Comparison of ENCODE assay signal across 8 mouse cellular contexts in the genomic region with DNA sequence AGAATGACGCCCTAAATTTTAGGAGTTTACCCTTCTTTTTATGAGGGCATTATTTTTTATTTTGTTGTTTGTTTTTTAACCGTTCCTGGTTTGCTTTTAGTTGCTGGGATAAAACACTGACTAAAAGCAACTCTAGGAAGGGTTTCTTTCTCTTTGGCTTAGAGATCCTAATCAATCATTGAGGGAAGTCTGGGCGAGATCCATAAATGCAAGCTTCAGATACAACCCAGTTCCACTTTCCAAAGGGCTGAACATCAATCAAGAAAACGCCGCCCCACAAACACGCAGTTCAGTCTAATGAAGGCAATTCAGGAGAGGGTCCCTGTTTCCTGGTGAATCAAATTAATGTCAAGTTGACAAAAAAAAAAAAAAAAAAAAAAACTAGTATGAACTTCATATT. TPM values are rescaled to one million over a fixed set of nuclear protein-coding genes. Genes with fewer than 3 reads are reported as not detected.
DNase-seq lines count a peak whose midpoint lies in the region; ATAC-seq and TF ChIP-seq lines count a peak whose summit lies in the region.

No protein-coding gene starts in this region.

- H3K27ac ChIP-seq in gastrocnemius, adult 2 months, result peak overlapping the region; percentile 92
- no peak overlapping the region for H3K27ac ChIP-seq in forebrain, embryonic 14.5 days (ENCODE audit: low read depth, low read length)
- no peak overlapping the region for H3K27ac ChIP-seq in liver, embryonic 15.5 days (replicated peaks)

- no peak for TF ChIP-seq CTCF in gastrocnemius, adult 2 months (IDR thresholded peaks at IDR 0.05)

- peaks cover 26% of the 10 kb centered on the region for H3K36me3 ChIP-seq in forebrain, embryonic 14.5 days (ENCODE audit: control insufficient read depth, insufficient read depth, low read length)
- peaks cover 18% of the 10 kb centered on the region for H3K36me3 ChIP-seq in liver, embryonic 15.5 days (replicated peaks)

- DNase-seq in gastrocnemius, adult 2 months, result no peak
- DNase-seq in gastrocnemius, postnatal 14 days, result no peak
- peak; percentile 7 for DNase-seq in A20 (ENCODE audit: low read depth, low spot score)
- peak; percentile 4 for DNase-seq in forebrain, embryonic 14.5 days (ENCODE audit: low spot score)
- DNase-seq in left cerebral cortex, postnatal 36 days (ENCODE audit: low spot score in 2 of 2), result no peak
- DNase-seq in testis, postnatal 14 days (ENCODE audit: low spot score), result no peak
- DNase-seq in gastrocnemius, adult 8-10 months (ENCODE audit: low spot score in 2 of 2), result no peak

- 31% methylated on average over 6 of the region's 6 CpGs for WGBS in forebrain, embryonic 14.5 days
- WGBS in liver, embryonic 15.5 days (ENCODE audit: insufficient replicate concordance), result 17% methylated on average over 6 of the region's 6 CpGs

- intact Hi-C loops in gastrocnemius, adult 2 months (cut with DNase I), result no loop called here
- intact Hi-C loops in gastrocnemius, postnatal 14 days (cut with DNase I; ENCODE audit: low total_unique reads), result no loop called here
- intact Hi-C loops in left cerebral cortex, postnatal 36 days (cut with DNase I), result loop anchor here (5.0 to 10.0 kb wide), 2 partner anchors 54 to 116 kb away; a partner anchor contains a TSS

- ATAC-seq in forebrain, embryonic 14.5 days, result no peak
- ATAC-seq in liver, embryonic 15.5 days (ENCODE audit: insufficient read depth), result no peak

- peak overlapping the region; percentile 89 for H3K4me3 ChIP-seq in gastrocnemius, adult 2 months
- peak overlapping the region; percentile 62 for H3K4me3 ChIP-seq in forebrain, embryonic 14.5 days (ENCODE audit: low read depth, low read length)
- peak overlapping the region; percentile 77 for H3K4me3 ChIP-seq in liver, embryonic 15.5 days (replicated peaks)

- no peaks in the 10 kb centered on the region for H3K4me1 ChIP-seq in forebrain, embryonic 14.5 days (ENCODE audit: control insufficient read depth, insufficient read depth, low read length)
- peaks cover 23% of the 10 kb centered on the region for H3K4me1 ChIP-seq in liver, embryonic 15.5 days (replicated peaks)

- H3K9ac ChIP-seq in forebrain, embryonic 14.5 days (ENCODE audit: low read length), result peak overlapping the region; percentile 77; the same call in 1 of the 2 replicates
- no peak overlapping the region for H3K9ac ChIP-seq in liver, embryonic 15.5 days

- H3K9me3 ChIP-seq in forebrain, embryonic 14.5 days (replicated peaks; ENCODE audit: control insufficient read depth, low read length), result no peaks in the 10 kb centered on the region
- H3K9me3 ChIP-seq in liver, embryonic 15.5 days (replicated peaks), result no peaks in the 10 kb centered on the region

- H3K4me2 ChIP-seq in forebrain, embryonic 14.5 days (ENCODE audit: low read length), result peak overlapping the region; percentile 48
- H3K4me2 ChIP-seq in liver, embryonic 15.5 days, result peak overlapping the region; percentile 86

- no peaks in the 10 kb centered on the region for H3K27me3 ChIP-seq in forebrain, embryonic 14.5 days (replicated peaks; ENCODE audit: control insufficient read depth, insufficient read depth, low read length)
- no peaks in the 10 kb centered on the region for H3K27me3 ChIP-seq in liver, embryonic 15.5 days

RNA-seq across cellular contexts. Expression of a gene that starts 0.7 kb away (rescaled TPM):
- 10 to 100 TPM; 12.3 to 22.2 TPM for total RNA-seq in gastrocnemius, adult 2 months (2021)
- total RNA-seq in gastrocnemius, postnatal 14 days (2021), result 10 to 100 TPM; 14.3 to 16.7 TPM
- 18.0 and 18.6 TPM in 2 replicates for polyA plus RNA-seq in forebrain, embryonic 14.5 days (2014; fragmentation: Nextera tagmentation; extraction: Ambion mirVana)
- polyA plus RNA-seq in liver, embryonic 15.5 days (2015; fragmentation: Nextera tagmentation; extraction: Ambion mirVana), result 7.1 and 7.6 TPM in 2 replicates
- total RNA-seq in left cerebral cortex, postnatal 36 days (2021), result 10 to 100 TPM; 11.3 to 14.0 TPM
- total RNA-seq in gastrocnemius, adult 8-10 months (2022), result 10 to 100 TPM; 14.5 to 16.2 (median 15.8) TPM

RNA-seq across cellular contexts. Expression of a gene that starts 31.4 kb away (rescaled TPM):
- 10 to 100 TPM; 48.9 to 49.2 TPM for total RNA-seq in gastrocnemius, adult 2 months (2021)
- total RNA-seq in gastrocnemius, postnatal 14 days (2021), result 10 to 100 TPM; 28.7 to 38.1 TPM
- polyA plus RNA-seq in forebrain, embryonic 14.5 days (2014; fragmentation: Nextera tagmentation; extraction: Ambion mirVana), result 123 and 157 TPM in 2 replicates
- polyA plus RNA-seq in liver, embryonic 15.5 days (2015; fragmentation: Nextera tagmentation; extraction: Ambion mirVana), result 33.3 and 33.7 TPM in 2 replicates
- total RNA-seq in left cerebral cortex, postnatal 36 days (2021), result 100 to 1,000 TPM; 123 to 247 TPM
- total RNA-seq in gastrocnemius, adult 8-10 months (2022), result 10 to 100 TPM; 19.4 to 40.2 (median 25.9) TPM

RNA-seq across cellular contexts. Expression of a gene that starts 52.4 kb away (rescaled TPM):
- total RNA-seq in gastrocnemius, adult 2 months (2021), result under 1 TPM; 0.89 to 0.98 TPM
- 1 to 10 TPM; 1.6 to 1.9 TPM for total RNA-seq in gastrocnemius, postnatal 14 days (2021)
- 16.2 and 16.4 TPM in 2 replicates for polyA plus RNA-seq in forebrain, embryonic 14.5 days (2014; fragmentation: Nextera tagmentation; extraction: Ambion mirVana)
- 0.03 and 0.07 TPM in 2 replicates for polyA plus RNA-seq in liver, embryonic 15.5 days (2015; fragmentation: Nextera tagmentation; extraction: Ambion mirVana)
- total RNA-seq in left cerebral cortex, postnatal 36 days (2021), result 10 to 100 TPM; 72.7 to 75.4 TPM
- under 1 TPM; 0.16 to 0.70 (median 0.40) TPM for total RNA-seq in gastrocnemius, adult 8-10 months (2022)

Comparison
In these comparisons a context has a peak if more than half of its experiments do, and no peak if none do; other contexts are left out.
1. DNase-seq: peak in A20 (single experiment) and forebrain, embryonic 14.5 days (single experiment); none in gastrocnemius, adult 2 months (single experiment), gastrocnemius, postnatal 14 days (single experiment), left cerebral cortex, postnatal 36 days (0 of 2), testis, postnatal 14 days (single experiment) and gastrocnemius, adult 8-10 months (0 of 2).
2. RNA of a gene that starts 52.4 kb away (total RNA-seq): 72.7 to 75.4 TPM in left cerebral cortex, postnatal 36 days; 1.6 to 1.9 TPM in gastrocnemius, postnatal 14 days, 0.89 to 0.98 TPM in gastrocnemius, adult 2 months and 0.16 to 0.70 TPM in gastrocnemius, adult 8-10 months; every median in the first group is over 10 times any median in the second.
3. Peak in every context shown above with its lines, with median percentiles within 50 percentile points of each other: H3K4me3 ChIP-seq.